Mouse (Mus musculus) lung, adult 2 months (tissue): Measurements from ENCODE around the gene Abcc2. TPM values are rescaled to one million over a fixed set of nuclear protein-coding genes. Genes with fewer than 3 reads are reported as not detected.

Experiments used
- DNase-seq: peaks from one replicate; pipeline ENCODE4 v3.0.0; 2022
- H3K4me1 ChIP-seq: fragments of 200-500 bp; 2 replicates; pipeline ENCODE4 v1.6.1; 2011; ENCODE audit warnings: low read length; ENCODE audit not compliant: control insufficient read depth, insufficient read depth
- H3K4me3 ChIP-seq: fragments of 200-500 bp; replicated peaks from 2 replicates; pipeline ENCODE3; 2011; ENCODE audit warnings: low read depth, mild to moderate bottlenecking, control low read depth, low read length; ENCODE audit errors: extremely low read depth
- CTCF ChIP-seq: fragments of 200-500 bp; IDR thresholded peaks from 2 replicates; pipeline ENCODE4 v1.5.1; 2011; ENCODE audit warnings: mild to moderate bottlenecking, low read length, control low read depth; ENCODE audit not compliant: insufficient read depth
- POLR2A ChIP-seq: fragments of 200-500 bp; IDR thresholded peaks from 2 replicates; pipeline ENCODE4 v1.6.1; 2011; ENCODE audit warnings: low read depth, mild to moderate bottlenecking, control low read depth, low read length, borderline replicate concordance; ENCODE audit errors: extremely low read depth
- WGBS: fragments of 180-500 bp; shearing (Covaris S2); methylation state at CpG from one replicate; pipeline ENCODE4 v1.1.7; 2018; 5-methylcytosine and 5-hydroxymethylcytosine counted together
- polyA plus RNA-seq: library from polyadenylated mRNA; depleted of rRNA; stranded (reverse); fragments of >200 nt; gene quantifications from 2 replicates; pipeline ENCODE4 v1.2.3, GENCODE M21; 2012

Gene Abcc2
- polyA plus RNA-seq, 1 experiment, result 0.13 TPM

DNA sequence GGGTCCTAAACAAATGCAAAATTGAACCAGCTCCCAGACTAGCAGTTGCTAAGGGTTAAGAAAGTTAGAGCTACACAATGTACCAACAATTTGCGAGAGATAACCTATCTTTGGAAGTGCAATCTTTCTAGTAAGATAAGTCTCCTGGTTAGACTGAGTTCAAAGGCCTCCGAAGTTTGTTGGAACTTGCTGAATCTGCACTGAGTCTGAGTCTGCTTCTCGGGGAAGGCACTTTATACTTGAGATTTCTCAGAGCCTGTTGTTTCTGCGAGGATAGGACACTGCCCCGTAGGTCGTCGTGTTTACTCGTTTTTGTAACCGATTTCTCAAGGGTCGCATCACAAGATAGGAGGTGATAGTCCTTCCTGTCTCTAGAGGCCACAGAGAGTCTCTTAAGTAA, 6.6 kb upstream of the Abcc2 start:
- Histone ChIP-seq H3K4me1 (no peaks in the 10 kb centered on the region), H3K4me3 (no peak overlapping the region)
- no peak for DNase-seq
- TF ChIP-seq CTCF (no peak), POLR2A (no peak)
- 52% methylated on average over 10 of the region's 10 CpGs for WGBS

DNA sequence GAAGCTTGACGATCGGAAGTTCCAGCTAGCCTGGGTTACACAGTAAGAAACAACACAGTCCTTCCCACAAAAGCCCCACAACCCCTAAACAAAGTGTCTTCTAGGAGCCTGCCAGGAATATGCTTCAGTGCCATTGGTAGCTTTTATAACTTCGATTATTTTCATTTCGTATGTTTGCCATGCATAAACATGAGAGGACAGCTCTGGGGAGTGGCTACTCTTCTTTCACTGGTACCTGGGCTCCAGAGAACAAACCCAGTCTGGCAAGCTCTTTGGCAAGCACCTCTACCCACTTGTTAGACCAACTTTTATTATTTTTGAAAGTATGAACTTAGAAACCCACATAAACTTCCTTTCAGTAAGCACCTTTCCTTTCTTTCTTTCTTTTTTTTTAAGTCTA, 5.4 kb upstream of the Abcc2 start:
- Histone ChIP-seq H3K4me1 (no peaks in the 10 kb centered on the region), H3K4me3 (no peak overlapping the region)
- no peak for TF ChIP-seq CTCF
- TF ChIP-seq POLR2A, result no peak
- no peak for DNase-seq
- 70% methylated on average over 4 of the region's 4 CpGs for WGBS

DNA sequence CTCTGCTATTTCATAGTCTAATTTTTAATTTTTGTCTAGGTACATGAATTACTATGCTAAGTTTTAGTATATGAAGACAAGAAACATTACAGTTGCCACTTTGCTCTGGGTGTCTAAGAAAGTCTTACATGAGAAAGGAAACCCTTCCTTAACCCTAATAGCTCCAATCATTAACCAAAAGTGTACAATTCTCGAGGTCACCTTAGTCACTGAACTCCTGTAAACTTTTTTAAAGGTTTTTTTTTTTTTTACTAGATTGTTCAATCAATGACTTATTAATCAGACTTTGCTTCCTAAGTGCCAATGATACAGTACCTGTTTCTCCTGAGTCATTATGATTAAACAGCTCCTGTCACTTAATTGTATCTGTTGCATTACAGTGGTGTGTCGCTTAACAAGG, 4.7 kb upstream of the Abcc2 start:
- no peak for DNase-seq
- no peak for TF ChIP-seq POLR2A
- no peak for TF ChIP-seq CTCF
- Histone ChIP-seq H3K4me3 (no peak overlapping the region), H3K4me1 (no peaks in the 10 kb centered on the region)
- WGBS, result 66% methylated on average over 2 of the region's 2 CpGs

DNA sequence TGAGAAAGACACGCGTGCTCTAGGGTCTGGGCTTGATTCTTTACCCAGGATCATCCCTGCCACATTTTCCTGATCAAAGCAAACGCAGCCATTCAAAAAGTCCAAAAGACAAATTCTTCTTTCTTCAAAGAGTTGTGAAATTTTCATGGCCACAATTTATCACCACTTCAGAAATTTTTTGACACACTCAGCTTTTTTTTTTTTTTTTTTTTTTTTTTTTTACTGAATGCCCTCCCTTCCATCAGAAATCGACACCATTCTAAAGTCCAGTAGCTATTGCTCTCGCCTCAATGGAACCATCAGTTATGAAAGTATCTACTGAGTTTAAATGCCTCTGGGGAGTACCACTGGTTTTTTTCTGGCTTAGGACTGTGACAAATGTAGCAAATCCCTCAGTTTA, 1.6 kb upstream of the Abcc2 start:
- no peaks in the 10 kb centered on the region for H3K4me1 ChIP-seq
- no peak overlapping the region for H3K4me3 ChIP-seq
- TF ChIP-seq POLR2A (no peak), CTCF (no peak)
- DNase-seq, result no peak
- 59% methylated on average over 5 of the region's 5 CpGs for WGBS

DNA sequence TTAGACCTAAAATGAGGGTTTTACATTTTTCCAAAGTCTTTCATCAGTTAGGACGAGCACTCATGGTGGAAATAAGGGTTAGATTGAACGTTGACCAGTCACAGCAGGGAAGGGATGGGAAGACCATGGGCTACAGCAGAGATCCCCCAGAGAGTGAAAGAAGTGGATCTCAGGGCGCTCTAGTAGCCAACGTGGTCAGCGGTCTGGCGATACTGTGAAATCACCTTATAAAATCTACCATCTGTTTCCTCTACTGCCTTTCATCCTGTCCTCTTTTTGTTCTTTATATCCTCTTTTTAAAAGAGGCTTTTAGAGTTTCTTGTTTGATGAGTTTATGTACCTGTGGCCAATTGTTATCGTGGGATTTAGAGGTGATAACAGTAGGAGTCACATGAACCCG, 2.8 kb downstream of the Abcc2 start:
- 68% methylated on average over 8 of the region's 8 CpGs for WGBS
- Histone ChIP-seq H3K4me3 (no peak overlapping the region), H3K4me1 (no peaks in the 10 kb centered on the region)
- DNase-seq, result no peak
- TF ChIP-seq CTCF (no peak), POLR2A (no peak)

DNA sequence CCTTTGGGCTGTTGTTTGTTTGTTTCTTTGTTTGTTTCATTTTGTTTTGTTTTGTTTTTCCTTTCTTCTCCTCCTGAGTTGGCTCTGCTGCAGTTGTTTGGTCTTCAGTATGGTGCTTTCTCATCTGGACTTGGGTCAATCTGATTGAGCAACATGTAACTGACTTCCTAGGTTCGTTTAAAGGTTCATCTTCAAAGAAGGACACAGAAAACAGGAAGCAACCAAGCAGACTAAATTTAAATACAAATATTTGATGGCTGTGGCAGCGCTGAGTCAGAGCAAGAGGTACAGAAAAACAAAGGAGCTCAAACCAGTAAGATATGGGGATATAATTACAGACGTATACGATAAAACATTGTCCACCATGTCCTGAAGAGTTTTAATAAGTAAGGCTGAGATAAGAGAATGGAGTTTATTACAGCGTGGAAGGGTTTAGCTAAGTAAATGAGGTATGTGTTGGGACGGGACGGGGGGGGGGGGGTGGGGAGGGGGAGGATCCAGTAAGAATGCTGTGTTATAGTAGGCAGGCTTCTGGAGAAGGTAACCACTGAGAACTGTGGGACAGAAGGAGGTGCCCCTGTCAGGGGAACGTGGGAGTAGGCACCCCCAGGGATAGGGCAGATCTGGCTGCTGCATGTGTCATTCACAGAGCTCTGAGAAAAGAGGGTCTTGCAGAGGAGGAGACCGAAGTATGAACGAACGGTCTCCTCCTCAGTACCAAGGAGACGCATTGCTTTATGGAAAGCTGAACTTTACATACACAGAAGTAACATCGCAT, 4.4 kb downstream of the Abcc2 start:
- Histone ChIP-seq H3K4me1 (no peaks in the 10 kb centered on the region), H3K4me3 (no peak overlapping the region)
- 63% methylated on average over 13 of the region's 13 CpGs for WGBS
- no peak for DNase-seq
- TF ChIP-seq CTCF, result no peak

DNA sequence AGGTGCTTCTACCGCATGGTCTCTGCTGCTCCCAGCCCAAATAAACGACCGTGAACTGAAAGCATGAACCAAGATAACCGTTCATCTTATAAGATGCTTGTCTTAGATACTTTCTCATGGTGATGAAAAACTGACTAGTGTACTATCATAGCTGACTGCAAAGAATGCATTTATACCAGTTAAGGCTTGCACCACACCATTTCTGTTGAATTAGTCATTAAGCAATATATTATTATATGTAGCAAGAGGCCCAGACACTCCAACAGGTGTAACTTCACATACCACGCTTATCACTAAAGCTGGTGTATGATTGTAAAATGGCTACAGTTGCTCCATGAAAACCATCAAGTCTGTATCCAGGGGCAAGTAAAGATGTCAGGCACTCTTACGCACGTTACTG, 7.8 kb downstream of the Abcc2 start:
- no peak for DNase-seq
- Histone ChIP-seq H3K4me1 (no peaks in the 10 kb centered on the region), H3K4me3 (no peak overlapping the region)
- TF ChIP-seq CTCF (no peak), POLR2A (no peak)
- WGBS, result 78% methylated on average over 7 of the region's 7 CpGs

DNA sequence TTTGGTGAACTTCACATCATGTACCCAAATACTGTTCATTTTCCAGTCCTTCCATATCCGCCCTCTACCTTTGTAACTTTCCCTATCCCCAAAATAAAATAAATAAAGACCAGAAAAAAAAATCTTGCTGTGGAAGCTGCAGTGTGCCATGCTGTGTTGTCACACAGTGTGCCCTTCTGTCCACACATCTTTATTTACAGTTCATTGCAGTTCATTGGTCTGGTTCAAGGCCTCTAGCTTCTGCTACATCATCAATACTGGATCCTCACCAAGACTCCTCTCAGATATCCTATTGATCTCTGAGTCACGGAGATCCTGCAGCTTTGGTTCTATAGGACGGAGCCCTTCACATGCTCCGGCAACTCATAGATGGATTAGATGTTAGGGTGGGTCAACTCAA, 10.5 kb downstream of the Abcc2 start:
- no peak for TF ChIP-seq POLR2A
- no peak for TF ChIP-seq CTCF
- 86% methylated on average over 4 of the region's 4 CpGs for WGBS
- H3K4me1 ChIP-seq, result no peaks in the 10 kb centered on the region
- no peak for DNase-seq
- no peak overlapping the region for H3K4me3 ChIP-seq

DNA sequence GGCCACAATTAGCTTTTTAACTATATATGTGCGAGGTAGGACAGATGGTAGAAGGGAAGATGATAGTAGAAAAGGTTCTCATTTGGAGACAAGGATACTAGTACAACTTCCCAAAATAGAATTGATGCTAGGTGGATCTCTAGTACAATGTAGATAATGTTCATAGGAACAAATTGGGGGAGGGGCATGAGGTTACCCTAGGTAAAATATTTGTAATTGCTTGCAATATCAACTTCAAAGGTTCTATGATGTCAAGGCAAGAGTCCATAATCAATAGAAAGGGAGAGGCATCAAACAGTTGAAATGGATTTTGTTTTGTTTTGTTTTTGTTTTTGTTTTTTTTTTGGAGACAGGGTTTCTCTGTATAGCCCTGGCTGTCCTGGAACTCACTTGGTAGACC, 12.0 kb downstream of the Abcc2 start:
- H3K4me3 ChIP-seq, result no peak overlapping the region
- WGBS, result 89% methylated on average over 1 of the region's 1 CpGs
- TF ChIP-seq POLR2A (no peak), CTCF (no peak)
- no peak for DNase-seq
- no peaks in the 10 kb centered on the region for H3K4me1 ChIP-seq

DNA sequence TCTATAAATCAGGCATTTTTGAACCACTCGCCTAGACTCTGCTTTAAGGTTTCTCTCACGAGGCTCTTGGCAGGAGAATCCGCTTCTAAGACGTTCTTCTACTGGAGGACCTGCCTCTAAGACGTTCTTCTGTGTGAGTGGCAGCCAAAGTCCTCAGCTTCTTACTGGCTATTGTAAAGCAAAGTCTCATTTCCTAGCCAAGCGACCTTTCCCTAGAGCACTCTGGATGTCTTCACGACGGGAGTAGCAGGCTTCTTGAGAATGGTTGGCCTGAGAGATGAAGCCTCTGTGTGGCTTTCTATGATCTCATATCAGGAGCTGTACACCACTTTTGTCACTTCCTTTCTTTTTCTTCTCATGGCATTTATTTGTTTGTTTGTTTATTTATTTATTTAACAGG, 13.5 kb downstream of the Abcc2 start:
- TF ChIP-seq POLR2A (no peak), CTCF (no peak)
- no peak overlapping the region for H3K4me3 ChIP-seq
- no peak for DNase-seq
- H3K4me1 ChIP-seq, result no peaks in the 10 kb centered on the region
- WGBS, result 59% methylated on average over 8 of the region's 8 CpGs
